Mouse (Mus musculus): ENCODE results near the gene Cldn14.

The Cldn14 gene

DNA sequence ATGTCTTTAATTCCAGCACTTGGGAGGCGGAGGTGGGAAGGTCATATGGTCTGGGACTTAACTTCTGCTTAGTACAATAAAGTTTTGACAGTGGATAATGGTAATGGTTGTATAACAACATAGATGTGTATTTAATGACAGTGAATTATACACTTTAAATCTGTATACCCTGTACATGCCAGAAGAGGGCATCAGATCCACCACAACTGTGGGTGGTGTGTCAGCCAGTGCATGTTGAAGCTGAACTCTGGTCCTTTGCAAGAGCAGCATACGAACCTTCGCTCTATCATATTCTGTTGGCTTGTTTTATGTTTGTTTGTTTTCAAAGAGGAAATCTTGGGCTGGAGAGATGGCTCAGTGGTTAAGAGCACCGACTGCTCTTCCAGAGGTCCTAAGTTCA is 61.2 kb downstream of the Cldn14 start:
- no peak for DNase-seq (ENCODE audit: low read depth, low spot score)

DNA sequence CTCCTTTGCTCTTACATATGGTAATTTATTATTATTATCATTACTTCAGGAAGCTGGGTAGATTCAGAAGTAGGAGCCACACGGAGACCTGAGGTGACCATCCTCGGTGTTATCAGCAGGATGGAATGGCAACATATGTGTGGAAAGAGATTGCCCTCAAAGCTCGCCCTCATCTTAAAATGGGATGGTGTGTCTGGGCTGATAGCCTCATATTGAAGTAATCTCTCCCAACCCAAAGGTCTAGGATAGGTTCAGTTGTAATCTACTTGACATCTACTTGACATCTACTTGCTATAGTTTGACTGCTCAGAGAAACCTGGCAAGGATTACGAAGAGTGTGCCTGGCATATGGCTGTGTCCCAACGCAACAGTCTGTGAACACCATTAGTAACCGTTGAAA is 64.3 kb downstream of the Cldn14 start:
- no peak for DNase-seq (ENCODE audit: low read depth, low spot score)

DNA sequence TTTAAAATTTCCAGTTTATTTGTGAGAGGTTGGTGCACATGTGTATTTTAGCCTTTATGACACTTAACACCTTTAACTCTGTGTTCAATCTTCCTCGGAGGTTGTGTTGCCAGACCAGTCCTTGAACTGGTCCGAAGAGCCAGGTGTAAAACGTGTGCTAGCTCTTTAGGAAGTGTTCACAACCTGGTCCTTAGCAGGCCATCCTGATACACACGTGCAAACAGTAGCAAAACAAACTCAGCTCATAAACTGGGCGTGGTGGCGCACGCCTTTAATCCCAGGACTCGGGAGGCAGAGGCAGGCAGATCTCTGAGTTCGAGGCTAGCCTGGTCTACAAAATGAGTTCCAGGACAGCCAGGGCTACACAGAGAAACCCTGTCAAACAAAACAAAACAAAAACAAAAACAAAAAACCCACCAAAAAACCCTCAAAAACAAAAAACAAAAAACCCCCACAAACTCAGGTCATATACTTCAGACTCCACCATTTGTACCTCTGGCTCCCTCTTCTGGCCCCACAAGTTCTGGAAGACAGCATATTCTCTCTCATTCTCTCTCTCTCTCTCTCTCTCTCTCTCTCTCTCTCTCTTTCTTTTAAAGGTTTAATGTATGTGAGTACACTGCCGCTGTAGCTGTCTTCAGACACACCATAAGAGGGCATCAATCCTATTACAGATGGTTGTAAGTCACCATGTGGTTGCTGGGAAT is 65.7 kb downstream of the Cldn14 start:
- no peak for DNase-seq (ENCODE audit: low read depth, low spot score)

DNA sequence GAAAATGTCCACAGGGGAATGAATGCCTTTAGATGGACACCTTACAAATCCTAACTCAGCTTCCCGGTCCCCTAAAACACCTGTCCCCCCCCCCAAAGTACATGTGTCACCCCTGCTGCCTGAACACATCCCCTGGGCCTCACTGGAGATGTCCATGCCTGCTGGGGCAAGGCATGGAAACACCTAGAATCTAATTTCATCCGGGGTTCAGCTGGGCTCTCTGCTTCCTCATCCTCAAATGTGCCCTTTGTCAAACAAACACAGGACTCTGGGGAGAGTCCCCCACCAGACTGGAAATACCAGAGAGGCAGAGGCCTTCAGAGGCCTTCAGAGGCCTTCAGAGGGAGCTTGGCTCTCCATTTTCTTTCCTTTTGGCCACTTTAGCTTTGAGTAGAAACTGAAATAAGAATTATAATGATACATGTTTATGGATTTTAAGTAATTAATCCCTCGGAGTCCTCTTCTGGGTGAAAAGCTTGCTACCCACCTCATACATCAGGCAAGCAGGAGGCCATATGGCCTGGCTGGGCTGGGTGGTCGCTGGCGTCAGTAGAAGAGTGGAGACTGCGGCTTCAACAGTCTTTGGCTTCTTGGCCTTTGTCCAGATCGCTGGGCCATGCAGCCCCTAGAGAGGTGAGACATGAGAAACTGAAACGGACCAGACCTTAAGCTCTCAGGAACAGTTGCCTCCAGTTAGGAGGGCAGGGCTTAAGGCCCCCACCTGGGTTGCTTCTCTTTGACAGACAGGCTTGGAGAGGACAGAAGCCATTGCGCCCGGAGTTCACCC is 66.7 kb downstream of the Cldn14 start:
- no peak for DNase-seq (ENCODE audit: low read depth, low spot score)

DNA sequence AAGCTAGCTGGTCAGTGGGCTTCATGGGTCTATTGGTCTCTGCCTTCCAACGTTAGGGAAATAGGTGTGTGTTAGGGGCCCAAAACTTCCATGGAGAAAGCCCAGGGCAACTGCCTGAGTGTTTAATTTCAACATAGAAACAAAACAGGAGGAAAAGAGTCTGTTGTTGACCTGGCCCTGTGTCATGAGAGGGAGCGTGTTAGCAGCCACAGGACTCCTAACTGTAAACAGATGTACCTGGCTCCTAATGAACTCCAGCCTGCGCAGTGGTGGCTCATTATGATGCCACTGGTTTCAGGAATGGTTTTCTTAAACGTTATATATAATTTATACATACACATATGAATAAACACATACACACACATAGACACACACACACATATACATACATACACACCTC is 68.7 kb downstream of the Cldn14 start:
- DNase-seq (ENCODE audit: low read depth, low spot score): no peak

DNA sequence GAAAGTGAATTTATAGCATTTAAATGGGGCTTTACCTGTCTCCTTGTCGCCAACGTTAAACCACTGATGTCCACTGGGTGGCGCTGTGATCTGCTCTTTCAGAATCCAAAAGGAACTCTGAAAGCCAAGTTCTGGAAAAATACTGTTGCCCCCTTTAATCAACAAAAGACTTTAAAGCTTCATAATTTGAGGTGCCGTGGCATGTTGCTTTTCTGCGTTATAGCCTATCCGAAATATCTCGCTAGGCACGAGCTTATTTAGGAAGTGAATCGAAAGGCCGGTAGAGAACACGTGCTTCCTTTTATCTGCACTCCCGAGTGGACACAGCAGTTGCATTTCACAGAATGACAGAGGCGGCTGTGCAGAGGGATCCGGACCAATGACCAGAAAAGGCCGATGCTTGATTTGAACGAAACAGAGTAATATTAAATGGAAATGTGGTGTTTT is 70.2 kb downstream of the Cldn14 start:
- peak; percentile 88 for DNase-seq (ENCODE audit: low read depth, low spot score)

DNA sequence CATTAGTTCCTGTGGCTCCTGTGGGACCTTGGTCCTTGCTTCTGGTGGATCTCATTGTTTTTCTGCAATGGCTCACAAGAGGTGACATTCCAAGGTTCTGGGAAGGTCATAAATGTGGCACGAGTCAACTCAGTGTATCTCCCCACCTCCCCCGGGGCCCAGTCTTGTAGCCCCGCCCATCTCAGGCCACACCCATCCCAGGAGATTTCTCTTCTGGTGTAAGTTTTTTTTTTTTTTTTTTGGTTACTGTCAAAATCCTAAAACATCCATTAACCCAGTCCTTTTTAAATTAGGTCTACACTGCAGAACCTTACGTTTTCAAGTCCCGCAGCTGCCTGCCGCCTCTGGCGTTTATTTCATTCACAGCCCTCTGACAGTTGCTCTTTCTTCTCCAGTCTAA is 73.6 kb downstream of the Cldn14 start:
- no peak for DNase-seq (ENCODE audit: low read depth, low spot score)

DNA sequence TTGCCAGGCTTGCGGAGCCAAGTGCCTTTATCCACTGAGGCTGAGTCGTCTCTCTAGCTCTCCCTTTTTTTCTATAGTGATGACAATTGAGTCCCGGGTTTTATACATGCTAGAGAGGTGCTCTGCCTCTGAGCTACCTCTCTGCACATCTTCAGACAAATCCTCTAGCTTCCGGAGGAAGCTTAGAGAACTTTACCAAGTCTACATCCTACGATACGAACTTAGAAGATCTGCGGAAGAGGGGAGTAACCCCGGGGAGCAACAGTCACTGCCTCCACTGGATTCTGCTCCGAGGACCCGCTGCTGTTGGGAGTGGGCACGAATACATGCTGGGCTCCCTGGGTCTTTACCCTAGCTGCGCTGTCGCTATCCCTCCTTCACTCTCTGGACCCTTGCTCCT is 74.0 kb downstream of the Cldn14 start:
- DNase-seq (ENCODE audit: low read depth, low spot score): no peak

DNA sequence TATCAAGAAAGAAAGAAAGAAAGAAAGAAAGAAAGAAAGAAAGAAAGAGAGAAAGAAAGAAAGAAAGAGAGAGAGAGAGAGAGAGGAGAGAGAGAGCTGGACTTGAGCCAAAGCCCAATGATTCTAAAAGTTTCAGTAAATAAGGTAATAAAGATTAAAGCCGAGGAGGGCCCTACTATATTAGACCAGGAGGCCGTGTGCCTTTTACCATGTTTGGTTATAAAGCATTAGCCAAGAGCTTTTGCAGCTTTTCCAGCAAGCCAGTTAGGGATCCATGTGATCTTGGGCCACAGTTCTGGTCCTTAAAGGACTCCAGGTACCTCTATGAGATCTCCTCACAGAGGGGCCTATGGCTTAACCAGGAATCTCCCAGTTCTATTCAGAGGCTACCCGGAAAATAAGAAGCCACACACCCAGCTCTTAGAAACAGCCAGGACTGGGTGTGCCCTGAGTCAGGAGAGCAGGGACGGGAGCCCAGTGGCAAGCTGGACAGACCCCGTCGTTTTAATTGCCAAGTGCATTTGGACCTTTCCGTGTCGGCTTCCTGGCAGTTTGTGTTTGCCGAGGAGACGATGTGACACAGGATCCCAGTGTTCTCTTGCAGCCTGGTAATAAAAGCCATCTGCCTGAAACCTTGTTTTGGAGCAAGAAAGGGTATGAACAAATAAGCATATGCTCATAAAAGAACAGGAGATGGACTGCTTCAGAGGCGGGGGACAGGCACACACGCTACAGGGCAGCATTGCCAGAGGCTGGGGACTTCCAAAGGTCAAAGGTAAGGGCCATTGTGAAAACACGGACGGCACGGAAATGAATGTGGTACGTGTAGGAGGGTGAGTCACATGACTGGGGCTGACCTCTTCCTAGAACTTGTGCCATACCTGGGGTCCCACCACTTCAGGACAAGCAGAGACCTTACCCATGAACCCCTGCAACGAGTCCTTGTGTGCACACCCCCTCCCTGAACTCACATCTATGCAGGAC is 76.2 kb downstream of the Cldn14 start:
- no peak for DNase-seq (ENCODE audit: low read depth, low spot score)

DNA sequence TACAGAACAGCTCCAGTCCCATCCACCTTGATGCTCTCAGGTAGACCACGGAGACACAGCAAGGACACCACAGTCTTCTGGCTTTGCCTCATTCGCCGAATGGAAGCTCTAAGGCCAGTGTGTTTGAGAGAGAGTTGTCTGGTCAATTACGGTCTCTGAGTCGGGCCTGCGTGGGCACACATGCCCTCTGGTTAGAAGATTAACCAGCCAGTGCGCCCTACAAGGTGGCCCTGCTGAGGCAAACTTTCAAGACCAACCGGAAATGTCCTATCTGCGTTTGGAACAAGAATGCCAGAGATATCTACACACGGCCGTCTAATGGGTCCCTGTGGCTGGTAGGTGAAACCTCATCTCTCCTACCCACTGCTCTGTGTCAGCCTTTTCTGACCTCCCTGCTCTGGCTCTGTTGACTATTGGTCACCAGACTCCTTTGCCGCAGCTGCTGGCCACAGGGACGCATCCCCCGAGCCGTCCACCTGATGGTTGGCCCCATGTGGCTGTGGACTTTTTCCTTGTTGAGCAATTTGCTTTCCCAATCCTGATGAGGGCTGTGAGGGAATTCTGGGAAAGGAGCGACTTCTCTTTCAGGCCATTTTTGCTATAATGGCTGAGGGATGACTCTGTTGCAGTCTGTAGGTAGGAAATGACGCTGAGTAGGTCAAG is 79.1 kb downstream of the Cldn14 start:
- no peak for DNase-seq (ENCODE audit: low read depth, low spot score)

DNA sequence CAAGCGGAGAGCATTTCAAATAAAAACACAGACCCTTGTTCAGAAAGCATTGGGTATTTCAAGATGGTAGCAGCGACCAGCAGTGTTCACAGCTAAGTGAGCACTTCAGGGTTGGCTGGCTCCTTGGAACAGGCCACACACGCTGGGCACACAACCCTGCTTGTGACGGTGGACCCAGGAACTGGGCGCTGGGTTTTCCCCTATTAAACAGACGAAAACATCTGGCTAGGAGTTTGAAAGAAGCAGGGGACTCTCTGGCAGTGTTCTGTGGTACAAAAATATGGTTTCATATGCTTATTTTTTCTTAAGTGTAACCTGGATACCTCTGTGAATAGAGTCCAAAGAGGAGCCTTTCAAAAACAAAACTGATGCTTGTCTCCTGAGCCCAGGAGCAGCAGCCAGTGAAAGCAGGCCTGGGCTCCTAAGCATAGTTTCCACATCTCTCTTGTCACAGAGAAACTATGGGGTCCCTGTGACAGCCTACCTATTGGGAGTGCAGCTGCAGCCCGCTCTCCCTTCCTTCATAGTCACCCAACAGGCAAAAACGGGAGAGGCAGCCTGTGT is 82.9 kb downstream of the Cldn14 start:
- DNase-seq (ENCODE audit: low read depth, low spot score): no peak

DNA sequence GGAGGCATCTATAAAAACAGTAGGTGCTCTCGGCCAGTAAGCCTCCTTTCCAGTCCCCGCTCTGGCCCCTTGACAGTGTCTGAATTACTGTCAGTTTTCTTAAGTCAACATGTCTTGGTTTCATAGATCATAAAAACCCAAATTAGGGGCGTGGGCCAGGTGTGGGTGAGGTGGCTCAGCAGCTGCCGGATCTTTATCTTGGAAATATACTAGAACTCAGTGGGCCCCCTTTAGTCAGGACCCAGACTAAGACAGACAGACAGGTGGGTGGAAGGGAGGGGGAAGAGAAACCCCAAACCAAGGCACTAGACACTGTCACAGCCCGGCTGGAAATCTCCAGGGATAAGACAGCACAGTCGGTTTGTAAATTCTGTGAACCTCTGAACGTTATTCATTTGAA is 84.8 kb downstream of the Cldn14 start:
- no peak for DNase-seq (ENCODE audit: low read depth, low spot score)

DNA sequence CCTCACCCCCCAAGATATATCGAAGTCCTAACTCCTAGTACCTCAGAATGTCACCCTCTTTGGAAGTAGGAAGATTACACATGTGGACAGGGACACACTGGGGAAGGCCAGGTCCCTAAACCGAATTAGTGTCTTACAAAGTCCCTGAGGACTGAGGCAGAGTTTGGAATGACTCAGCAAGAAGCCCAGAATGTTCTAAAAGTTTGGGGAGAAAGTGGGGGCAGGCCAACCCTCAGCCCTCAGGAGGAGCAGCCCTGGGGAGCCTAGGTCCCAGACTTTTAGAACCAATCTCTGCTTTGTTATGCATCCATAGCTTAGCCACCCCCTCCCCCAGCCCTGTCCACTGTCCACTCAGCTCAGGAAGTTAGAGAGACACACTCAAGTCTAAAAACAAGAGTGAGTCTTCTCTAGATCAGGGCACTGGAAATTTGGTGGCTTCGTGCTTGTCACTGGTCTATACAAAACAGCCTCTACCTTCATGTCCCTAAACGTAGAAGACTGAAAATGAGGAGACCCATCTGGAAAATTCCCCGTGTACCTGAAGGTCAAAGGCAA is 85.7 kb downstream of the Cldn14 start:
- no peak for DNase-seq (ENCODE audit: low read depth, low spot score)

DNA sequence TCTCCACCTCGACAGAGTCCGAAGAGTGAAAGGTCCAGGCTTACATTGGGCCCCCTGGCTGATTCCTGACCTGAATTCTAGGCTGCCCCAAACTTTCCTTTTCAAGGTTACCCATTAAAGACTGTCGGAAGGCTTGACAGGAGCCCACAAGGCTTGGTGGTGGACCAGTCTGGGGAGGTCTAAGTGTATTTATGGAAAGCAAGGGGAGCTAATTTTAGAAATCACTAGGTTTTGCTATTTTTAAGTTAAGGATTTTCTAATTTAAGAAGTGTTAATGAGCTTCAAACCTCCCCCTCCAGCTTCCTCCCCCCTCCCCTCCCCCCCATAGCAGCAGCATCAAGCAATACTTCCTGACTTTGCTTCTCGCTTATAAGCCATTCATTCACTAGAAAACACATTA is 88.0 kb downstream of the Cldn14 start:
- no peak for DNase-seq (ENCODE audit: low read depth, low spot score)

DNA sequence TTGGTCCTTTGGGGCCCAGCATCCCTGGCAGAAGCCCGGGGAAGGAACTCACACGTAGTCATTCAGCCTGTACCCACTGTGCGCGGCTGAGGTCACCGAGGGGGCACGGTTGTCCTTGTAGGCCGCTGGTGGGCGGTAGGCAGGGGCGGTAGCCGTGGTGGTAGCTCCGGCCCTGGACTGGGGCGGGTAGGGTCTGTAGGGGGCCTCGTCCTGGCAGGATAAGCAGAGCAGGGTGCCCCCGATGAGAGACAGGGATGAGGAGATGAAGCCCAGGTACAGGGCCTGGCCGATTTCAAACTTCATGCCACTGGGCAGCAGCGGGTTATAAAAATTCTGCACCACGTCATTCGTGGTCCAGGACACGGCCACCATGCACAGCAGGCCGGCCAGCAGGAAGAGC is 89.4 kb downstream of the Cldn14 start:
- no peak for DNase-seq (ENCODE audit: low read depth, low spot score)

DNA sequence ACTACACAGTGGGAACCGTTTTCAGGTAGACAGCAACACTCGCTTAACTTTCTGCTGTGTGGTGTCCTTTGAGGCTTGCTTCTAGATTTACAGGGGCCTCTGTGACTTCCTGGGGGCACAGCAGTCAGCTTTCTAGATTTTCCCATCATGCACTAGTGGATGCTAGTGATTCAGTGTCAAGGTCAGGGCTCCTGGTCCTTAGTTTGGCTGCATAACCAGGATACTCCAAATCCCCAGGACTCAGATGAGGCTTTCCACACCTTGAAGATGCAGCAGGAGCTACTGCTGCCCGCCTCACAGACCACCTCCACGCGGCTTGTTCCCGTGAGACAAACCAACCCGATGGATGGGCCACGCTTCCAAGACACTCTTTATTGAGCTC is 90.0 kb downstream of the Cldn14 start:
- no peak for DNase-seq (ENCODE audit: low read depth, low spot score)

DNA sequence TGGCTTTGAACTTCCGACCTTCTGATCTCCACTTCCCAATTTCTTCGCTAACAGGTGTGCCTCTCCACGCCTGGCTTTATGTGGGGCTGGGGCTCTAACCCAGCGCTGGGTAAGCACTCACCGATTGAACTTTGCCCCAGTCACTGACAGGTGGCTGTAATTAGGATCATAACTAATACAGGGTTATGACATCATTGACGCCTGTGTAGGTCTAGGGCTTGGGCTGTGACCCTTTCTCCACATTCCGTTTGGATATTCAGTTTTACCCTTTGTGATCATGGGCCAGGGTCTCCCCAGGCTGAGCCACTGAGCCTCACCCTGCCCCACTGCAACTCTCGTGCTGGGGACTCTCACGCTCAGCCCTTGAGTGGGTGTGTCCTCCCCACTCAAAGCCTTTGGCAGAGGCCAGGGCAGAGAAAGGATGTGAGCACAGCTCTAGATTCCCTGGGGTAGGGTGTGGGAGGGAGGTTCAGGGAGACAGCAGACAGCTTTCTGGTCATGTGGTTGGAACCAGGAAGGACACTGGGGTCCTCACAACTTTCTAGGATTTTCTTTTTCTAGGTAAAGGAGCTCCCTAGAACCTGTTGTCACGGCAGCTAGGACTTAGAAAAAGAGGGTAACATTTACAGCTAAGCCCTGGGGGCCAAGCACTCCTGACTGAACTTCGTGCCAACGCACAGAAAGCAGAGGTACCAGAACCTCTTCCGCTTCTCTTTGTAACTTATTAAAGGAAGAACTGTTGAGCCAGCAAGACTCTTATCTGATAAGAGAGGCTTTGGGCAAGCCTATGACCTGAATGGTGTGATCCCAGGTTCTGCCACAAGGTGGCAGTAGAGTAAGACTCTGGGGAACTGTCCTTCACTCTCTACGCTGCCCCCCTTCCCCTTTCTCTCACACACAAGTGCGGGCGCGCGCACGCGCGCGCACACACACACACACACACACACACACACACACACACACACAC is 90.6 kb downstream of the Cldn14 start:
- peak; percentile 96 for DNase-seq (ENCODE audit: low read depth, low spot score)

DNA sequence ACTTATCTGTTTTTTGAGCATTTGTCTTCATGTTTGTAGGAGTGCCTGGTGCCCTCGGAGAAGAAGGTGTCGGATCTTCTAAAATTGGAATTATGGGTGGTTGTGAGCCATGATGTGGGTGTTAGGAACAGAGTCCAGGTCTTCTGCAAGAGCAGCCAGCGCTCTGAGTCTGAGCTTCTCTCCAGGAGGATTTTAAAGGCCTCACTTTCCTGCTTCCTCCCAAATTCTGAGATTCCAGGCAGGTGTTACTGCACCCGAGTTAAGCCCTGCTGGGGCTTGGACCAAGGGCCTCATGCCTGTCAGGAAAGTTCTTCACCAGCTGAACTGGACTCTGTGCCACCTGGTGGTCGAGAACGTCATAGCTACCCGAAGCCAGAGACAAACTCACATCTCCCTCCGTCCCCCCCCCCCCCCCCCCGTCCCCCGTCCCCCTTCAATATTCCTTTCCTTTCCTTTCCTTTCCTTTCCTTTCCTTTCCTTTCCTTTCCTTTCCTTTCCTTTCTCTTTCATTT is 93.2 kb downstream of the Cldn14 start:
- peak; percentile 83 for DNase-seq (ENCODE audit: low read depth, low spot score)

DNA sequence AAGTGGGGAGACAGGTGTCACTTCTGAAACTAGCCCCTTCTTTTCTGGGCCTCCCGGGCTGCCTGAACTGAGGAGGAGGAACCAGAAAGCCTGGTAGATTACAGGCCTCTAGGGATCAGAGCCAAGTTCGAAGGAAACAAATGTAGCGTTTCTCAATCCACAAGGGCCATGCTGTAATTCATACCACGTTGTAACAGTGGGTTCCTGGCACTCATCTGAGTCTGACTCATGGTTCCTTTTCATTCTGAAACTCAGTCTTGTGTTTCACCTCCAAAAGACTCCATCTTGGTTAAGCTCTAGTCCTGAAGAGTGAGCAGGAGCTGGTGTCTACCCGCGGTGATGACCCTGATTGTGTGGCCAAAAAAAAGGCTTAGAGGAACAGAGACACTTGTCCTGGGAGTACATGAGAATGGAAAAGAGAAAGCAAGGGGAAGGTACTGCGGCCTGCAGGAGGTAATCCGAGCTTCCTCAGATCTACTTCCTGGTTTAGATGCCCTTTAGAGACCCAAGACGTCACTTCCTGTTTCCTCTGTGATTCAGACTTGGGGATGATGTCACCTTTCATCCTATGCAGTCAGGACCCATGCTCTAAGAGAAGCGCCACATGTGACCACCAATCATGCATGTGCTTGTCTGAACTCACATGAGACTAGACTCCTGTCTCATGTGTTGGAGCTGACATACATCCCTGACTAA is 94.6 kb downstream of the Cldn14 start:
- DNase-seq (ENCODE audit: low read depth, low spot score): peak; percentile 98

All from 3T3-L1 (cell line).